Mouse (Mus musculus): ENCODE data around the gene Dgkq.
"Not testable (repeated sequence)": the region's sequence is repeated elsewhere in the genome, so short reads cannot be mapped to it uniquely, and the experiment has no call there.

Dgkq gene

DNA sequence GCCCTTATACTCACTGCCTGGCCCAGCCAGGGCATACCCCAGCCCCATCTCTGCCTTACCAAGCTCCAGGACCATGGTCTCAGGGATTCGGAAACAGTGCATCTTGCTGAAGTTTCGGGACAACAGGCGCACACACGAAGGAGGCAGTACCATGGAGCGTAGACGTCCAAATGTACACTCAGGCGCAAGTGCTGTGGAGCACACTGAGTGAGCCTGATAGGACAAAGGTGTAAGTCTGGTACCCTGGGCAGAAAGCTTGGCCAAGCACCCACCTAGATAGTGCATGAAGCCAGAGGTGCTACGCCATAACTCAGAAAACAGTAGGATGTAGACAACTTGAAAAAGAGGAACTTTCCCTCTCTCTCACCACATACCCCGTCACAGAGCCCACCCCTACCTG is 14.1 kb downstream of the Dgkq start:
- DNase-seq (ENCODE audit: low spot score) = no peak

GRCm38 (mm10) chr5:108654444-108654990 is 15.0 kb downstream of the Dgkq start:
- no peak for DNase-seq (ENCODE audit: low spot score)

DNA sequence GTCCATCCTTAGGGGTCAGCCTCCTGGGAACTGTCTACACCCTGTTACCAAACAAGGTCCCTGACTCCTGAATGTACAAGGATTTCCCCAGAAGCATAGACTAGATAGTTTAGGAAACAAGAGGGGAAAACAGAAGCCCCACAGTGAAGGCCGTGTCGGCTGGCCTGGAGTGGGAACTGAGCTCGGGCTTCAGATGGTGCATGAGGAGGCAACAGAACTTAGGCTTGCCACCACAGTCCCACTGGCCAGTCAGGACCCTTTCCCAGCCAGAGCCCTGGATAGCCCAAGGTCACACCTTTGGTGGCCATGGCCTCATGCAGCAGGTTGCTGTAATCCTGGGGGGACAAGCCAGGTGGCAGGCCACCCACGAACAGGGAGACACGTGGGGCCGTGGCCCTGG is 16.1 kb downstream of the Dgkq start:
- DNase-seq (ENCODE audit: low spot score) = no peak

DNA sequence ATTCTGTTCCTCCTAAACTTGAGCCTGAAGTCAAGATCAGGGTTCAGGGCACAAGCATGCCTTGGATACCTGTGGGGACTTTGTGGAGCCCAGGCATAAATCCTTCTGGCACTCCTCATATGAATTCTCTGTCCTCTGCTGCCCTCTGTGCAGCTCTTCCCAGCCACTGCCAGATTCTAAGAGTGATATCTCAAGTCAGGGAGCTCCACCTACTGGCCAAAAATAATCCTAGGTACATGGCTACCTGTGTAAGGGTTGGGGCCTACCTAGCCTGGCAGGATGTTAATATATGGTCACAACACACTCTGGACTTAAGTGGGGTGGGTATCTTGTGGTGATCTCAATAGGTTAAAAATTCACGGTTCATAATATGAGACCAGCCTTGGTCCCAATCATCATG is 17.6 kb downstream of the Dgkq start:
- no peak for DNase-seq (ENCODE audit: low spot score)

GRCm38 (mm10) chr5:108651136-108651720 is 18.2 kb downstream of the Dgkq start:
- no peak for DNase-seq (ENCODE audit: low spot score)

DNA sequence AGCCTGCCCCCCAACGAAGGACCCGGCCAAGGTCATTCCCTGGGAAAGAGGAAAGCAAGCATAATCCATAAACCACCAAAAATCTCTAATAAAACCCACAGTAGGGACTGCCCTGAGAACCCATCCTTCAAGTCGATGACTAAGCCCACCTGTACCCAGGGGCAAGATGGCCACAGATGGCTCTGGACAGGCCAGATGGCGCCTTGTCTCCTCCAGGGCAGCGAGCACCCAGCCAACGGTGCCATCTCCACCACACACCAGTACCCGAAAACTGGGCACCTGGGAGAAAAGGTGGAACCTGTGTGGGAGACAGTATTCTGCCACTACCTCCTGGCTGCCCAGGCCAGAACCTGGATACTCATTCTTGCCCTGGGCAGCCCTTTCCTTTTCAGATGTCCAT is 19.1 kb downstream of the Dgkq start:
- DNase-seq (ENCODE audit: low spot score) = no peak

GRCm38 (mm10) chr5:108648937-108649576 is 20.4 kb downstream of the Dgkq start:
- DNase-seq (ENCODE audit: low spot score) = no peak

DNA sequence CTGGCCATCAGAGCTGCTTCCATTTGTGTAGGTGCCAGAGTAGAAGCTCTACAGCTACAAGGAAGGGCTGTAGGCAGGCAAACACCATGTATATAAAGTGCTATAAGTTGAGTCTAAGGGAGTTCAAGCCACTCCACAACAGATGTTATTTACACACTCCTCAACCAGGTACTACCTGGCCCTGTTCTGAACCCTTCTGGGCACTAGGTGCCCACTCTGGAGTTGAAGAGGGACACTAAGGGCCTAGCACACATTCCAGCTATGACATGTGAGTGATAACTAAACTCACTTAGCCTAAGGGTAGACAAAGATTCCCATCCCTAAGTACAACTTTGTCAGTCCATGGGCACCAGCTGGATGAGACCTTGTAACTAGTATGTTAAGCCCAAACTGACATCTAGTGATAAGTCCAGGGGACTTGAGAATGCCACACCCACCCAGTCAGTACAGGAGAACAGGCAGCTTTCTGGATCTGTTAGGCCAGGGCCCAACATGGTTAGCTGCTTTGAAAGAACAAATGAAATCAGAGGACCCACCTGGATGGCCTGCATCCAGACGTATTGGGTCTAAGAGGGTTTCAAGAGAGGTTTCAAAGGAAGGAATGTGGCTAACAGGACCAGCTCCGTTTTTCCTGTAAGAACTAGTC is 21.5 kb downstream of the Dgkq start:
- DNase-seq (ENCODE audit: low spot score) = no peak

DNA sequence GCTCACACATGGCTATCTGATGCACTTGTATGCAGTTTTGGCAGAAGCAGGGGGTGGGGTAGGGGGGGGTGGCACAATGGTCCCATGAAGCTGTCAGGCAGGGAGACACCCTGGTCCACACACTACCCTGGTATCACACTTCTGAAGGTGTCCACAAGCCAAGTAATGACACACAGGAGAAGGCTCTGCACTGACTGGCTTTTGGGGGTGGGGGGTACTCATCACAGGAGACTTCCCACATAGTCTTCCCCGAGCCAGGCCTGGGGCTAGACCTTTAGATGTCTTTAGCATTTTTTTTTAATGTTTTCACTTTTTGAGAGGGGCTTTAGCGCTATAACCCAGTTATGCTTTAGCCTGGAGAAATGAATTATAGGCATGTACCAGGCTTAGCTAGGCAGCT is 22.2 kb downstream of the Dgkq start:
- DNase-seq (ENCODE audit: low spot score) = no peak

DNA sequence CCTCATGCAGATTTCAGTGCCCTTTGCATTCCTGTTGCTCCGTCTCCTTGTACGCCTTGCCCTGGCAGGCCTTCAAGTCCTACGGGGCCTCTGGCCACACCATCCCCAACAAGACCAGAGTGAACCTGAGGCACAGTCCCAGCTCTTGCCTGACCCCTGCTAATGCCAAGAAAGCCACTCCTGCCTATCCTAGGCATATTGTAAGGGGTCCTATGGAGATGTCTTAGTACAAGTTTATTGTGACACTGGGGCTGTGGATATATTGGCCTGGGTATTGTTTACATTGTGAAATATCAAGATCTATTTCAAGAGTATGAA is 23.2 kb downstream of the Dgkq start:
- no peak for DNase-seq (ENCODE audit: low spot score)

- no peak for DNase-seq (ENCODE audit: low spot score)
These were observed 23.7 kb downstream of the Dgkq start for GRCm38 (mm10) chr5:108645651-108646342.

- no peak for DNase-seq (ENCODE audit: low spot score)
These were observed 25.8 kb downstream of the Dgkq start for GRCm38 (mm10) chr5:108643674-108644073.

GRCm38 (mm10) chr5:108636172-108636571 is 33.3 kb downstream of the Dgkq start:
- DNase-seq (ENCODE audit: low spot score) = no peak

DNA sequence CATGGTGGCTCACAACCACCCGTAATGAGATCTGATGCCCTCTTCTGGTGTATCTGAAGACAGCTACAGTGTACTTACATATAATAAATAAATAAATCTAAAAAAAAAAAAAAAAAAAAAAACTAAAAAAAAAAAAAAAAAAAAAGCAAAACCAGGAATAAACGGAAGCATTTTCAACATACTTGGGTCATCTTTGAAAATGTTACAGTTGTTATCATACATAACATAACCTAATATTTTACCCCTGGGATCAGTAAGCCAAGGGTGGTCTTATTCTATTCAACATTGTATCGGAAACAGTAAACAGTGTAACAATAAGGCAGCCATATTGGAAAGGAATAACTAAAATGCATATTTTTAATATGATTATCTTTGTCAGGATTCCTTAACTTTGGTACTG is 35.4 kb downstream of the Dgkq start:
- DNase-seq (ENCODE audit: low spot score) = not testable (repeated sequence)

- no peak for DNase-seq (ENCODE audit: low spot score)
These were observed 35.8 kb downstream of the Dgkq start for GRCm38 (mm10) chr5:108633676-108634075.

DNA sequence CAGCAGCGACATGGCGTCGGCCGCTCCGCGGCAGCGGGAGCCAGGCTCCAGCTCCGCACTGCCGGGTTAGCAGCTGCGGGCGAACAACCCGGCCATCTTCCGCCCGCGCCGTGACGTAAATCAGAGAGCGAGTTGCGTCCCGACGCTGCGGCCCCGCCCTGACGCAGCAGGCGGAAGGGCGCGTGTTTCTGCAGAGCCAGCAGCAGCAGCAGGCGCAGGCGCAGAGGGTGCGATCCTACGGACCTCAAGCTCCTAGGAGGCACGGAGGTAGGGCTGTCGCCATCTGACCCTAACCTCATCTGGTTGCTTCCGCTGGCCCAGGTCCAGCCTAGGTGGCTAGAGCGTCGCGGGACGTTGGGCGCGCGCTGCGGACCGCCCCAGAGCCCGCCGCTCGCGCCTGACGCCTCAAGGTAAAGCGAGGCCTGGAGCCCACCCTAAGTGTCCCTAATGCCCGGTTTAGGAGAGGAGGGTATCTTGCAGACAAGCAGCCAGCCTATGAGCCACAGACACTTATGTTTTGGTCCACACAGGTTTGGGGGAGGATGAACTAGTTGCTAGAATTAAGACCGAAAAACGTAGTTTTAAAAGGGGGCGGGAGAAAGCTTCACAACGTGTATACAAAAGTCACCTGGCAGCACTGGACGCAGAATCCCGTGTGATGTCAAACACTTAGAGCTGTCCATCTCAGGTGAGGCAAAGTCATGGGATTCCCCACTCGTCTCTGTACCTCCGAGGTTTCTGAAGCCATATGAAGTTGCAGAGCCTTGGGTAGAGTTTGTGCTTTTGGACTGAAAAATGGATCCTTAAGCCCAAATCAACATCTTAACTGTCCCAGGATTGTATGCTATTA is 39.6 kb downstream of the Dgkq start, which contains the start of the genes Gak and Tmem175:
Gene Gak (minus strand): TSS at position 122 of the 850 bp plus-strand sequence.
Gene Tmem175 (plus strand): TSS at position 137 of the 850 bp plus-strand sequence.
- DNase-seq (ENCODE audit: low spot score) = peak; percentile 71

DNA sequence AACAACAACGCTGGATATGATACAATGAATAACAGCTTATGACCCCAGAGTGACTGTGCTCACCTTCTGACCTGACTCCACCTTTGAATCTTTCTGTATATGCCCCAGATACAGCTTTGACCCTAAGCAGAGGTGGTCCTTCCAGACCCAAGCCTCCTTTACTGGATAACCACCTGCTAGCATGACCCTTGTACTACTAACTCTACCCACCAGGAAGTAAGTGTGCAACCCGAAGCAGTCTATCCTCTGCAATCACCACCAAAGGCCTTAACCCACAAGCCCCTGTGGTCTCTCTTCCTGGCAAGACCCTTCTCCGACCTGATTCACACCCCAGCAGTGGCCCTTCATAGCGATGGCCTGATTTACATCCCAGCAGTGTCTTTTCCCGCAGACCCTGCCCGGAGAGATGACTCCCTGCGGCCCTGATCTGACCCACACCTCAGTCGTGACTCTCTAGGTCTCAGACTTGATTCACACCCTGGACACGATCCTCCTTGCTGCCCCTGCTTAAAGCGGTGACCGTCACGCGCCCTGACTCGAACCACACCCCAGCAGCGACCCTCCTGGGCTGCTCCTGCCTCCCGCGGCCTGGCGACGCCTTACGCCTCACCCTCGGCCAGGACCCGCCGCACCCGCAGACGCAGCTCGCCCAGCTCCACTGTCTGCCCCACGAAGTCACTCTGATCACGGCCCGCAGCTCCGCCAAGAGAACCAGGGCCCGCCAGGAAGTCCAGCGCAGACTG is 40.4 kb downstream of the Dgkq start:
- DNase-seq (ENCODE audit: low spot score) = no peak

GRCm38 (mm10) chr5:108626050-108626660 is 43.3 kb downstream of the Dgkq start:
- DNase-seq (ENCODE audit: low spot score) = no peak

- DNase-seq (ENCODE audit: low spot score) = no peak
These were observed 47.6 kb downstream of the Dgkq start for GRCm38 (mm10) chr5:108621870-108622269.

- no peak for DNase-seq (ENCODE audit: low spot score)
These were observed 59.0 kb downstream of the Dgkq start for GRCm38 (mm10) chr5:108610426-108610825.

- no peak for DNase-seq (ENCODE audit: low spot score)
These were observed 66.9 kb downstream of the Dgkq start for GRCm38 (mm10) chr5:108602537-108602936.

Measured in urinary bladder, postnatal 10 days (tissue).